Mouse (Mus musculus) myocyte (in vitro differentiated cells): ENCODE results near the gene Rasip1. TPM values are rescaled to one million over a fixed set of nuclear protein-coding genes. Genes with fewer than 3 reads are reported as not detected.
A peak's percentile ranks its signal among the peaks of the same experiment; 100 is the strongest.

Experiments
- H3K27me3 ChIP-seq: one replicate; pipeline ENCODE4 v1.6.1; 2011; ENCODE audit not compliant: control insufficient read depth, insufficient read depth, insufficient read length
- H3K36me3 ChIP-seq: one replicate; pipeline ENCODE4 v1.6.1; 2011; ENCODE audit not compliant: control insufficient read depth, insufficient read depth
- H3K4me2 ChIP-seq: one replicate; pipeline ENCODE4 v1.6.1; 2011; ENCODE audit warnings: low read depth, control low read depth
- H3K4me3 ChIP-seq: one replicate; pipeline ENCODE4 v1.5.1; 2011; ENCODE audit warnings: mild to moderate bottlenecking, control low read depth, moderate library complexity
- H3K79me2 ChIP-seq: one replicate; pipeline ENCODE4 v1.6.1; 2011; ENCODE audit not compliant: control insufficient read depth, insufficient read depth
- H3ac ChIP-seq: one replicate; pipeline ENCODE4 v1.6.1; 2011; ENCODE audit not compliant: control insufficient read depth, insufficient read length
- CEBPB ChIP-seq: IDR thresholded peaks from 2 replicates; pipeline ENCODE4 v1.6.1; 2011; ENCODE audit warnings: mild to moderate bottlenecking, moderate library complexity; ENCODE audit not compliant: poor library complexity, insufficient read depth, severe bottlenecking
- E2F4 ChIP-seq: IDR thresholded peaks from one replicate; pipeline ENCODE4 v1.6.1; 2011; ENCODE audit warnings: mild to moderate bottlenecking, control low read depth, moderate library complexity; ENCODE audit not compliant: insufficient read depth
- MAX ChIP-seq: IDR thresholded peaks from one replicate; pipeline ENCODE4 v1.6.1; 2011; ENCODE audit warnings: low read depth, mild to moderate bottlenecking, control low read depth
- MYOD1 ChIP-seq, 3 experiments: IDR thresholded peaks; one replicate each; pipeline ENCODE4 v1.6.1; 2011; ENCODE audit warnings: control low read depth in 2 of 3, low read depth in 2 of 3, mild to moderate bottlenecking in 2 of 3, moderate library complexity in 1 of 3; ENCODE audit not compliant: insufficient read length in 2 of 3, control insufficient read depth in 1 of 3
- MYOG ChIP-seq, 3 experiments: IDR thresholded peaks; one replicate each; pipeline ENCODE4 v1.6.1; 2011; ENCODE audit warnings: control low read depth in 2 of 3, low read depth in 2 of 3, mild to moderate bottlenecking in 2 of 3; ENCODE audit not compliant: insufficient read length in 2 of 3, control insufficient read depth in 1 of 3, insufficient read depth in 1 of 3
- POLR2A ChIP-seq: IDR thresholded peaks from one replicate; pipeline ENCODE4 v1.6.1; 2011; ENCODE audit warnings: low read depth, mild to moderate bottlenecking, control low read depth, moderate library complexity; ENCODE audit not compliant: insufficient read length
- POLR2AphosphoS2 ChIP-seq: IDR thresholded peaks from one replicate; pipeline ENCODE4 v1.6.1; 2011; ENCODE audit warnings: low read depth, control low read depth; ENCODE audit not compliant: insufficient read length
- REST ChIP-seq: IDR thresholded peaks from one replicate; pipeline ENCODE4 v1.6.1; 2011; ENCODE audit warnings: mild to moderate bottlenecking, control low read depth, moderate library complexity; ENCODE audit not compliant: insufficient read depth, insufficient read length
- SRF ChIP-seq: IDR thresholded peaks from one replicate; pipeline ENCODE4 v1.6.1; 2011; ENCODE audit warnings: low read depth; ENCODE audit not compliant: control insufficient read depth, insufficient read length
- TCF12 ChIP-seq: IDR thresholded peaks from one replicate; pipeline ENCODE4 v1.6.1; 2011; ENCODE audit warnings: mild to moderate bottlenecking, control low read depth; ENCODE audit not compliant: poor library complexity, insufficient read depth, severe bottlenecking
- TCF3 ChIP-seq: IDR thresholded peaks from one replicate; pipeline ENCODE4 v1.6.1; 2011; ENCODE audit warnings: low read depth, control low read depth; ENCODE audit not compliant: insufficient read length
- USF1 ChIP-seq: IDR thresholded peaks from one replicate; pipeline ENCODE4 v1.6.1; 2011; ENCODE audit warnings: low read depth, mild to moderate bottlenecking, control low read depth, moderate library complexity
- polyA plus RNA-seq: library from polyadenylated mRNA; unstranded; fragments of >200 nt; fragmentation: generic; extraction: Trizol; gene quantifications from one replicate; pipeline ENCODE4 v1.2.1, GENCODE M21; 2012; ENCODE audit warnings: missing spikeins

The Rasip1 gene
- 0.40 TPM for polyA plus RNA-seq

GRCm38 (mm10) chr7:45627261-45627660, at the start of gene Rasip1:
Rasip1 (plus strand) TSS chr7:45627488.
- H3K79me2 ChIP-seq = no peaks in the 10 kb centered on the region
- no peak within 1 kb of the TSS for H3K4me2 ChIP-seq
- H3K36me3 ChIP-seq = no peaks in the 10 kb centered on the region
- TF ChIP-seq TCF3 = no peak
- TF ChIP-seq MAX = no peak
- TF ChIP-seq USF1 = no peak
- no peak for TF ChIP-seq TCF12
- TF ChIP-seq MYOD1 (IDR thresholded peaks at IDR 0.05; ENCODE audit: control insufficient read depth in 1 of 3, insufficient read length in 2 of 3, low read depth in 2 of 3) = no peak
- TF ChIP-seq MYOG (IDR thresholded peaks at IDR 0.05; ENCODE audit: control insufficient read depth in 1 of 3, insufficient read depth in 1 of 3, insufficient read length in 2 of 3, low read depth in 2 of 3) = no peak
- no peak for TF ChIP-seq REST
- no peaks in the 10 kb centered on the region for H3K27me3 ChIP-seq
- H3K4me3 ChIP-seq = no peak within 1 kb of the TSS
- no peak within 1 kb of the TSS for H3ac ChIP-seq

GRCm38 (mm10) chr7:45585923-45586322, 41.4 kb upstream of the Rasip1 start:
- Histone ChIP-seq H3K36me3 (no peaks in the 10 kb centered on the region), H3ac (no peak overlapping the region), H3K4me2 (no peak overlapping the region), H3K79me2 (no peaks in the 10 kb centered on the region), H3K4me3 (no peak overlapping the region), H3K27me3 (no peaks in the 10 kb centered on the region)
- TF ChIP-seq CEBPB (no peak), TCF12 (no peak), E2F4 (no peak), REST (no peak), USF1 (no peak), MYOD1 (IDR thresholded peaks at IDR 0.05; ENCODE audit: control insufficient read depth in 1 of 3, insufficient read length in 2 of 3, low read depth in 2 of 3) (no peak), MYOG (IDR thresholded peaks at IDR 0.05; ENCODE audit: control insufficient read depth in 1 of 3, insufficient read depth in 1 of 3, insufficient read length in 2 of 3, low read depth in 2 of 3) (no peak), POLR2A (no peak), MAX (no peak), POLR2AphosphoS2 (no peak), SRF (no peak), TCF3 (no peak)

- TF ChIP-seq SRF (no peak), CEBPB (no peak), REST (no peak), E2F4 (no peak), USF1 (no peak), POLR2AphosphoS2 (no peak), TCF12 (no peak), MYOG (IDR thresholded peaks at IDR 0.05; ENCODE audit: control insufficient read depth in 1 of 3, insufficient read depth in 1 of 3, insufficient read length in 2 of 3, low read depth in 2 of 3) (no peak), POLR2A (no peak), TCF3 (no peak), MAX (no peak), MYOD1 (IDR thresholded peaks at IDR 0.05; ENCODE audit: control insufficient read depth in 1 of 3, insufficient read length in 2 of 3, low read depth in 2 of 3) (no peak)
- Histone ChIP-seq H3K36me3 (no peaks in the 10 kb centered on the region), H3K27me3 (no peaks in the 10 kb centered on the region), H3ac (no peak overlapping the region), H3K4me3 (no peak overlapping the region), H3K4me2 (no peak overlapping the region), H3K79me2 (no peaks in the 10 kb centered on the region)
These were observed 39.4 kb upstream of the Rasip1 start for GRCm38 (mm10) chr7:45587631-45588592.

GRCm38 (mm10) chr7:45589173-45589572, 38.1 kb upstream of the Rasip1 start:
- Histone ChIP-seq H3K36me3 (no peaks in the 10 kb centered on the region), H3K79me2 (no peaks in the 10 kb centered on the region), H3K4me2 (peak overlapping the region; percentile 58), H3K4me3 (no peak overlapping the region), H3ac (no peak overlapping the region), H3K27me3 (no peaks in the 10 kb centered on the region)
- no peak for TF ChIP-seq CEBPB
- peak; percentile 18 for TF ChIP-seq POLR2A
- no peak for TF ChIP-seq SRF
- peak; percentile 35 for TF ChIP-seq POLR2AphosphoS2
- no peak for TF ChIP-seq USF1
- TF ChIP-seq E2F4 = no peak
- no peak for TF ChIP-seq MAX
- TF ChIP-seq MYOD1 (IDR thresholded peaks at IDR 0.05; ENCODE audit: control insufficient read depth in 1 of 3, insufficient read length in 2 of 3, low read depth in 2 of 3) = no peak
- TF ChIP-seq REST = no peak
- TF ChIP-seq TCF12 = no peak
- no peak for TF ChIP-seq MYOG (IDR thresholded peaks at IDR 0.05; ENCODE audit: control insufficient read depth in 1 of 3, insufficient read depth in 1 of 3, insufficient read length in 2 of 3, low read depth in 2 of 3)
- TF ChIP-seq TCF3 = no peak
